Mouse (Mus musculus): Measurements from ENCODE around the gene Gm20924. TPM values are rescaled to one million over a fixed set of nuclear protein-coding genes. Genes with fewer than 3 reads are reported as not detected.
"Not testable (repeated sequence)": the region's sequence is repeated elsewhere in the genome, so short reads cannot be mapped to it uniquely, and the experiment has no call there.

Gm20924 gene
- not detected in 2 replicates for polyA plus RNA-seq (2015; fragmentation: Nextera tagmentation; extraction: Ambion mirVana)

- H3K27me3 ChIP-seq; H3K36me3 ChIP-seq; H3K9ac ChIP-seq; H3K9me3 ChIP-seq; H3K4me3 ChIP-seq; H3K4me2 ChIP-seq; H3K4me1 ChIP-seq (replicated peaks); ATAC-seq (ENCODE audit: low read depth); H3K27ac ChIP-seq (replicated peaks): not testable (repeated sequence)
- WGBS = no CpG with 5 or more reads among the region's 4 CpGs
These were observed at the start of gene Gm20924 for GRCm38 (mm10) chrY:65207427-65207826. Gene Gm20924 (minus strand): TSS chrY:65207527.

Other genes starting within 250 kb of the Gm20924 start
- not detected in 2 replicates for gene Gm20736, start 170.2 kb upstream of the Gm20924 start, polyA plus RNA-seq (2015; fragmentation: Nextera tagmentation; extraction: Ambion mirVana)

All from neural tube, embryonic 13.5 days (tissue).